Mouse (Mus musculus) ES-CJ7 (cell line): ENCODE measurements at regions not wholly inside any gene's neighbourhood (a gene's known extent, or its start where the extent isn't known, plus 50 kb on each side); places are given as distances from the start of the nearest gene placed in this dataset.

Source experiments
- DNase-seq: peaks from one replicate; pipeline ENCODE4 v3.0.0; 2011; ENCODE audit warnings: low read depth, low spot score

- peak; percentile 13 for DNase-seq
Measured at GRCm38 (mm10) chr13:79765437-79765838, 1117.7 kb upstream of the Arrdc3 start.

- DNase-seq, result no peak
Measured at GRCm38 (mm10) chr13:79784991-79785666, 1098.1 kb upstream of the Arrdc3 start.

GRCm38 (mm10) chr13:79801591-79801990 is 1081.6 kb upstream of the Arrdc3 start:
- DNase-seq, result no peak

DNA sequence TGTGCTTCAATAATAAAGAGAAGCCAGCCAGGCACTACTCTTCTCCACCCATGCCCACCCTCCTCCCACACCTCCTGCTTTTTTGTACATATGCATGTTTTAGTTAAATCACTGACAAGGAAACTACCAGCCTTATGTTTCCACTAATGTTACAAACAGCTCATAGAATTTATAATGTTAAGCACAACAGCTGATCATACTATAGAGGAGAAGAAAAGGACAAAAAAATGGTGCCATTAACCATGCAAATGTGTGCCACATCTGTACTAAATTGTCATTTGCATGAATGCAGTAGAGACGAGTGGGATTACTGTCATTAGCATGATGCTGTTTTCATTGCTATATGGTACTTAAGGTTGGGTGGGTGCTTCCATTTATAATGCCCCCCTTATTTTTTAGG is 1047.6 kb upstream of the Arrdc3 start:
- DNase-seq, result no peak

DNA sequence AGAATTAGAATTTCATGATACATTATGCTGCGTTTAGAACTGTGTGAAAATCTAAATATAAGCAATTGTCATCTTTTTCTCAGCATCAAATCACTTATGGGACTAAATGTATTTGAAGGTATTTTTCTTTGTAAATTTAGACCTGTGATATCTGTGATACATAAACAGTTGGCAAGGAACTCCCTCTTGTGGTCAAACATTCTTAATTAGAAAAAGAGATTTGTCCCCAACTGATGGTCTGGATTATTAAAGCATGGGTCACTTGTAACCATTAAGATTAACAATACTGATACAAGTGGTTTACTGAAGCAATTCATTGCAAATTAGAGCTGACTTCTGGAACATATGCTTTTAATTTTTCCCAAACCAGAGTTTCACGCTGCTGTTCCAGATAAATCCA is 1038.4 kb upstream of the Arrdc3 start:
- no peak for DNase-seq

DNA sequence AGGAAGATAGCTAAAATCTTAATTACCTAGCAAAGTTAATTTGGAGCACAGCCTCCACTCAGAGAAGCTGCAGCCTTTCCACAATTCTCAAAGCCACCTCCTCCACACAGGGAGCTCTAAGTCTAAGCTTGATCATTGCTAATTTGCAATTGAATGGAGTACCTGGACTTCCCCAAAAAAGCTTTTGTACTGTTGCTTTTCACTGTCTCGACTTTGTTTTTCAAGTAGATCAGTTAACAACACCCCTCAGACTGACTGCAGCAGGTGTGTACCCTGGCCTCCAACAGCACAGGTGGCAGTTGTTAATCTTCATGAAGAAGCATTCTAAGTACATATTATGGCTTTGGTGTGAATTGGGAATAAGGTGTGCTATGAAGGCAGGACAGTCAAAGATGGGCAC is 1015.7 kb upstream of the Arrdc3 start:
- peak; percentile 77 for DNase-seq

DNA sequence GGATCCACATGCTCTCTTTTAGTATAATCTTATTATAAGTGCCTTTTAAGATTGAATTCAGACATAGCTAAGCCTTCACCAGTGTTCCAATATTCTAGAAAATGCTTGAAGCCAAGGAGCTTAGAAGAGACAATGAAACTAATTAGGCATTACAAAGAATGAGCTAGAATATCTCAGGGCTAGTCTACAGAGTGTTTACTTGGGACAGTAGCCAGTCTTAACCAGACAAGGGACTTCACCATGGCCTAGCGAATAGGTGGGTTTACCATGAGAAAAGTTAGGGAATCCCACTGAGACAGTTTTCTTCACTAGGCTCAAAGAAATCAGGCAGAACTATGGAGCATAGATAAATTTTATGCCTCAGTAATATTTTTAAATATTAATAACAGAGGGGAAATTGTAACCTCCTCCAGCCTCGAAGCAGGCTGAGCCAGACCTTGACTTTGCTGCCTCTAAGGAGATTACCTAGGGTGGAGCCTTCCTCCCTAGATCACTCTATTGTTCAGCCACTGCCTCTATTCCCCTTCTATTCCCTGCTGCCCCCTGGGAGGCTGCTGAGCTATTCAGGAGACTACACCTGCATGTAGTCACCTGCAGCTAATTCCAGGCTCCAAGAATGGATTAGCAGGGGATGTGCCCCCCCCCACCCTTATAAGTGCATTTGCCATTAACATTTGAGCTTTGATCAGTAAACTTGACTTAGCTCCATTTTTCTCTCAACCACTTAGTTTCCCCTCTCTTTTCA is 1014.5 kb upstream of the Arrdc3 start:
- peak; percentile 76 for DNase-seq

DNA sequence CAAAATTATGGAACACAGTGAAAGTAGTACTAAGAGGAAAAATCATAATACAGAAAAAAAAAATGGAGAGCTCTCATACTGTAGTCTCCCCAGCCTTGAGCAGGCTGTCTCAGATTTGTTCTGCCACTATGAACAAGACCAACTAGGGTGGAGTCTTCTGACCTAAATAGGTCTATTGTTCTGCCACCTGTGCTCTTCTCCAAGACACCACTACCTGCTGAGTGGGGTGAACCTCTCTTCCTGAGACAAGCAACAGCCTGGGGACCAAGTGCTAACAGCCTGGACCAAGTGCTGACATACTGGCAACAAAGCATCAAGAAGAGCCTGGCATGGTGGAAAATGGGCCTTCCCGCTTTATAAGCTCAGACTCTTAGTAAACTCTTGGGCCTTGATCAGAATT is 1003.0 kb upstream of the Arrdc3 start:
- peak; percentile 52 for DNase-seq

- no peak for DNase-seq
Measured at GRCm38 (mm10) chr13:79885959-79886358, 997.2 kb upstream of the Arrdc3 start.

GRCm38 (mm10) chr13:79886361-79886760 is 996.8 kb upstream of the Arrdc3 start:
- DNase-seq, result no peak
